Mouse (Mus musculus) heart, postnatal 4 days (tissue): Measurements from ENCODE around the gene Akap7. TPM values are rescaled to one million over a fixed set of nuclear protein-coding genes. Genes with fewer than 3 reads are reported as not detected.

ENCODE experiments used
- DNase-seq: peaks from one replicate; pipeline ENCODE4 v3.0.0; 2021
- total RNA-seq, 2 experiments: library from RNA; stranded (reverse); gene quantifications; 2 replicates each; pipeline ENCODE4 v1.2.3; 2021

The Akap7 gene
- total RNA-seq, 2 experiments from 2014 or later: 48.1 to 52.5 TPM

- no peak for DNase-seq
Observed at GRCm38 (mm10) chr10:25120871-25121554, 186.7 kb downstream of the Akap7 start.

Other genes starting within 250 kb of the Akap7 start
- gene Epb41l2, start 51.9 kb upstream of the Akap7 start, total RNA-seq: 10 to 100 TPM; 90.5 to 91.5 TPM
- gene Smlr1, start 228.4 kb upstream of the Akap7 start, total RNA-seq: not detected